Comparison of ENCODE assay signal across 15 mouse cellular contexts in the genomic region with DNA sequence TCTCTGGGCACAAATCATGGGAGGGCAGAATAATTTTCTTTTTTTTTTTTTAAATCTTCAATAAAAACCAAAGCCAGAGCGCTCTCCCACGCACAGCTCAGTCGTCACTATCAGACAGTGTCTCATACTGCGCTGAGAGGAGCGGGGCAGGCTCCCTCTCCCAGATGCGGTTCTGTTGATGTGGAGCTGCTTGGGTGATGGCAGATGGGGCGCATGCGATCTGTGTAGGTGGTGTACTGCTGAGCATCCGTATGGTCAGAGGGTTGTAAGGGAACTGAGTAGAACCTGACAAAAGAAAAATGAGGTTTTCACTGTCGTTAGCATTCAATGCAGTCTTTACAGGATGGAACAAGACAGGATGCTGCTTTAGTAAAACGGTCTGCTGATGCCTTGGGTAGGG. TPM values are rescaled to one million over a fixed set of nuclear protein-coding genes. Genes with fewer than 3 reads are reported as not detected.
A peak's percentile ranks its signal among the peaks of the same experiment; 100 is the strongest.
DNase-seq lines count a peak whose midpoint lies in the region; ATAC-seq lines count a peak whose summit lies in the region.
"Had no signal": no experiment of that assay in that cellular context is flagged by ENCODE, and none has a peak within 500 bp of the region (broad histone marks: within the 10 kb centered on the region; RNA-seq: fewer than 3 reads in every experiment).

No protein-coding gene starts in this region.

- intact Hi-C loops in left cerebral cortex, postnatal 14 days (cut with DNase I) = no loop called here

- H3K4me1 ChIP-seq in intestine, embryonic 15.5 days (replicated peaks) = no peaks in the 10 kb centered on the region
- no peaks in the 10 kb centered on the region for H3K4me1 ChIP-seq in liver, embryonic 12.5 days
- H3K4me1 ChIP-seq: heart, embryonic 10.5 days; hindbrain, embryonic 10.5 days had no signal

- 89% methylated on average over 11 of the region's 11 CpGs for WGBS in intestine, embryonic 15.5 days
- 80% methylated on average over 11 of the region's 11 CpGs for WGBS in liver, embryonic 12.5 days (ENCODE audit: insufficient replicate concordance)

- no peak overlapping the region for H3K4me2 ChIP-seq in intestine, embryonic 15.5 days (replicated peaks)
- no peak overlapping the region for H3K4me2 ChIP-seq in liver, embryonic 12.5 days

- H3K4me3 ChIP-seq in intestine, embryonic 15.5 days (replicated peaks) = no peak overlapping the region
- H3K4me3 ChIP-seq in liver, embryonic 12.5 days = no peak overlapping the region
- H3K4me3 ChIP-seq: erythroblast, embryonic 14.5 days; heart, embryonic 10.5 days; hindbrain, embryonic 10.5 days had no signal

- ATAC-seq in intestine, embryonic 15.5 days = no peak
- no peak for ATAC-seq in liver, embryonic 12.5 days
- ATAC-seq: activated CD4-positive, CD25-positive, alpha-beta regulatory T cell, adult 4 months; intestine, postnatal 0 days had no signal

- no peaks in the 10 kb centered on the region for H3K9me3 ChIP-seq in intestine, embryonic 15.5 days
- H3K9me3 ChIP-seq in liver, embryonic 12.5 days (replicated peaks) = no peaks in the 10 kb centered on the region
- H3K9me3 ChIP-seq: heart, embryonic 10.5 days; hindbrain, embryonic 10.5 days had no signal

- H3K9ac ChIP-seq in intestine, embryonic 15.5 days = no peak overlapping the region
- no peak overlapping the region for H3K9ac ChIP-seq in liver, embryonic 12.5 days
- H3K9ac ChIP-seq: liver, embryonic 14.5 days had no signal

- H3K27me3 ChIP-seq in intestine, embryonic 15.5 days (replicated peaks) = no peaks in the 10 kb centered on the region
- no peaks in the 10 kb centered on the region for H3K27me3 ChIP-seq in liver, embryonic 12.5 days (replicated peaks)

- peaks cover 32% of the 10 kb centered on the region for H3K36me3 ChIP-seq in intestine, embryonic 15.5 days
- peaks cover 98% of the 10 kb centered on the region for H3K36me3 ChIP-seq in liver, embryonic 12.5 days

- DNase-seq in brain, adult 2 months (ENCODE audit: low read depth, low spot score) = peak; percentile 92
- peak; percentile 41 to 56 for DNase-seq in cerebellum, postnatal 25 days
- peak; percentile 69 for DNase-seq in layer of hippocampus, adult 9-10 months (ENCODE audit: low spot score)
- DNase-seq in left cerebral cortex, postnatal 14 days (ENCODE audit: low spot score in 2 of 2) = peak; percentile 71 to 79
- no peak for DNase-seq in gastrocnemius, postnatal 4 days (ENCODE audit: low spot score in 2 of 2)
- DNase-seq in urinary bladder, adult 2 months (ENCODE audit: low spot score) = no peak
- DNase-seq: embryo, embryonic 11 days had no signal

- H3K27ac ChIP-seq in intestine, embryonic 15.5 days = no peak overlapping the region
- H3K27ac ChIP-seq in liver, embryonic 12.5 days = no peak overlapping the region
- H3K27ac ChIP-seq: heart, embryonic 10.5 days; hindbrain, embryonic 10.5 days; liver, embryonic 14.5 days had no signal

RNA-seq across cellular contexts. Expression of a gene that starts 36.5 kb away (rescaled TPM):
- 10 to 100 TPM; 81.3 to 82.4 TPM for total RNA-seq in left cerebral cortex, postnatal 14 days (2021)
- total RNA-seq in gastrocnemius, postnatal 4 days (2021) = 10 to 100 TPM; 16.1 to 18.2 TPM
- polyA plus RNA-seq in intestine, embryonic 15.5 days (2015; fragmentation: Nextera tagmentation; extraction: Ambion mirVana) = 17.8 and 19.2 TPM in 2 replicates
- 8.5 and 8.7 TPM in 2 replicates for polyA plus RNA-seq in liver, embryonic 12.5 days (2016; fragmentation: Nextera tagmentation; extraction: Ambion mirVana)
- polyA plus RNA-seq in urinary bladder, adult 2 months (2012; rRNA removed) = 17.3 and 19.1 TPM in 2 replicates

RNA-seq across cellular contexts. Expression of a gene that starts 36.6 kb away (rescaled TPM):
- 10 to 100 TPM; 14.8 to 19.5 TPM for total RNA-seq in left cerebral cortex, postnatal 14 days (2021)
- 10 to 100 TPM; 10.6 to 13.8 TPM for total RNA-seq in gastrocnemius, postnatal 4 days (2021)
- 24.4 and 24.5 TPM in 2 replicates for polyA plus RNA-seq in intestine, embryonic 15.5 days (2015; fragmentation: Nextera tagmentation; extraction: Ambion mirVana)
- 14.1 and 14.4 TPM in 2 replicates for polyA plus RNA-seq in liver, embryonic 12.5 days (2016; fragmentation: Nextera tagmentation; extraction: Ambion mirVana)
- polyA plus RNA-seq in urinary bladder, adult 2 months (2012; rRNA removed) = 20.0 and 22.4 TPM in 2 replicates

Comparison
In these comparisons a context has a peak if more than half of its experiments do, and no peak if none do; other contexts are left out.
1. DNase-seq: peak in brain, adult 2 months (single experiment), cerebellum, postnatal 25 days (2 of 2), layer of hippocampus, adult 9-10 months (single experiment) and left cerebral cortex, postnatal 14 days (2 of 2); none in gastrocnemius, postnatal 4 days (0 of 2) and urinary bladder, adult 2 months (single experiment).